Mouse (Mus musculus) embryonic fibroblast, embryonic 13.5 days (primary cell): ENCODE results near the gene Tle4. TPM values are rescaled to one million over a fixed set of nuclear protein-coding genes. Genes with fewer than 3 reads are reported as not detected.

Experiments used
- H3K27ac ChIP-seq: 2 replicates; pipeline ENCODE4 v1.5.1; 2012; ENCODE audit warnings: low read length, control low read depth, inconsistent platforms; ENCODE audit not compliant: insufficient read depth
- H3K4me1 ChIP-seq: 2 replicates; pipeline ENCODE4 v1.6.1; 2011; ENCODE audit warnings: low read length; ENCODE audit not compliant: control insufficient read depth, insufficient read depth
- H3K4me3 ChIP-seq: 2 replicates; pipeline ENCODE4 v1.5.1; 2011; ENCODE audit warnings: mild to moderate bottlenecking, control low read depth, low read length; ENCODE audit not compliant: insufficient read depth
- CTCF ChIP-seq: IDR thresholded peaks from 2 replicates; pipeline ENCODE4 v1.5.1; 2011; ENCODE audit warnings: mild to moderate bottlenecking, control low read depth, low read length, moderate library complexity, borderline replicate concordance; ENCODE audit not compliant: insufficient read depth
- POLR2A ChIP-seq: IDR thresholded peaks from 2 replicates; pipeline ENCODE4 v1.6.1; 2011; ENCODE audit warnings: low read depth, mild to moderate bottlenecking, control low read depth, low read length, moderate library complexity
- polyA plus RNA-seq: library from polyadenylated mRNA; stranded (reverse); fragments of >200 nt; gene quantifications from 2 replicates; pipeline ENCODE4 v1.2.4, GENCODE M21; 2011; ENCODE audit warnings: low read depth; ENCODE audit not compliant: missing spikeins, insufficient read length

Tle4 gene
- polyA plus RNA-seq, 1 experiment, result 7.1 TPM

GRCm38 (mm10) chr19:14421691-14422090 lies 176.2 kb downstream of the Tle4 start:
- peaks cover 2% of the 10 kb centered on the region for H3K4me1 ChIP-seq
- TF ChIP-seq POLR2A, result no peak
- no peak for TF ChIP-seq CTCF
- H3K4me3 ChIP-seq, result no peak overlapping the region
- no peak overlapping the region for H3K27ac ChIP-seq

GRCm38 (mm10) chr19:14419886-14420285 lies 178.0 kb downstream of the Tle4 start:
- TF ChIP-seq CTCF (no peak), POLR2A (no peak)
- Histone ChIP-seq H3K4me1 (peaks cover 6% of the 10 kb centered on the region), H3K27ac (no peak overlapping the region), H3K4me3 (no peak overlapping the region)

- H3K27ac ChIP-seq, result no peak overlapping the region
- no peak overlapping the region for H3K4me3 ChIP-seq
- H3K4me1 ChIP-seq, result peaks cover 6% of the 10 kb centered on the region
- TF ChIP-seq CTCF (no peak), POLR2A (no peak)
Measured at GRCm38 (mm10) chr19:14416845-14417244, 181.0 kb downstream of the Tle4 start.

- peaks cover 6% of the 10 kb centered on the region for H3K4me1 ChIP-seq
- no peak overlapping the region for H3K4me3 ChIP-seq
- H3K27ac ChIP-seq, result no peak overlapping the region
Measured at GRCm38 (mm10) chr19:14415996-14416395, 181.9 kb downstream of the Tle4 start.

GRCm38 (mm10) chr19:14414957-14415356 lies 182.9 kb downstream of the Tle4 start:
- H3K4me3 ChIP-seq, result no peak overlapping the region
- H3K27ac ChIP-seq, result no peak overlapping the region
- TF ChIP-seq CTCF (no peak), POLR2A (no peak)
- H3K4me1 ChIP-seq, result peaks cover 6% of the 10 kb centered on the region

More at GRCm38 (mm10) chr19:14415996-14416395, 181.9 kb downstream of the Tle4 start:
- no peak for TF ChIP-seq CTCF
- TF ChIP-seq POLR2A, result no peak

GRCm38 (mm10) chr19:14406603-14407002 lies 191.2 kb downstream of the Tle4 start:
- TF ChIP-seq POLR2A, result no peak
- no peak for TF ChIP-seq CTCF
- Histone ChIP-seq H3K4me1 (no peaks in the 10 kb centered on the region), H3K27ac (no peak overlapping the region)

More at GRCm38 (mm10) chr19:14406603-14407002, 191.2 kb downstream of the Tle4 start:
- no peak overlapping the region for H3K4me3 ChIP-seq
